Mouse (Mus musculus): ENCODE measurements at regions not wholly inside any gene's neighbourhood (a gene's known extent, or its start where the extent isn't known, plus 50 kb on each side); places are given as distances from the start of the nearest gene placed in this dataset.

DNA sequence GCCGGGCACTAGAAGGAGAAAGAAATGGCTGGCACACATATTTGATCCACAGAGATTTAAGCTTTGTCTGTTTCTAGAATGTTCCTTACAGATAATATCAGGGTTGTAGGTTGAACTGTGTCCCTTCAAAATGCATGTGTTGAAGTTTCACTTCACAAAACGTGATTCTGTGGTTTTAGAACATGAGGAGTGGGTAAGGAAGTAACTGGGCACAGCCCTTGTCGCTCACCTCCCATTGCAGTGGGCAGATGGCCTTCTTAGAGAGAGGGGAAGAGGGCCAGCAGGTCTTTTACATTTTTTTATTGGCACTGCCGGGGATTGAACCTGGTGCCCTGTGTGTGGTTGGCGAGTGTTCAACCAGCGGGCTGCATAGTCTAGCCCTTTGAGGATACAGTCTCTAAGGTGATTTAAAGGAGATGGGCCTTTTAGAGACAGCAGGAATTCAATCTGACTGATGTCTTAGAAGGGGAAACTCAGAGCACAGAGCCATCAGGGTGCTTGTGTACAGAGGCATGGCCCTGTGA is 64.0 kb upstream of the Gjb5 start:
- TF ChIP-seq TCF12 (IDR thresholded peaks at IDR 0.05; ENCODE audit: insufficient read depth, poor library complexity, severe bottlenecking) (no peak), E2F4 (IDR thresholded peaks at IDR 0.05; ENCODE audit: insufficient read depth) (no peak), CEBPB (IDR thresholded peaks at IDR 0.05; ENCODE audit: insufficient read depth, poor library complexity, severe bottlenecking) (no peak), SRF (IDR thresholded peaks at IDR 0.05; ENCODE audit: control insufficient read depth, insufficient read length, low read depth) (no peak), MAX (IDR thresholded peaks at IDR 0.05; ENCODE audit: low read depth) (no peak), MYOG (IDR thresholded peaks at IDR 0.05; ENCODE audit: control insufficient read depth in 1 of 3, insufficient read depth in 1 of 3, insufficient read length in 2 of 3, low read depth in 2 of 3) (no peak), TCF3 (IDR thresholded peaks at IDR 0.05; ENCODE audit: insufficient read length, low read depth) (no peak), POLR2AphosphoS2 (IDR thresholded peaks at IDR 0.05; ENCODE audit: insufficient read length, low read depth) (no peak)
- H3ac ChIP-seq (ENCODE audit: control insufficient read depth, insufficient read length): no peak overlapping the region
- no peaks in the 10 kb centered on the region for H3K27me3 ChIP-seq (ENCODE audit: control insufficient read depth, insufficient read depth, insufficient read length)
- no peak overlapping the region for H3K4me2 ChIP-seq (ENCODE audit: low read depth)
- no peak overlapping the region for H3K4me3 ChIP-seq
- H3K79me2 ChIP-seq (ENCODE audit: control insufficient read depth, insufficient read depth): no peaks in the 10 kb centered on the region
- H3K36me3 ChIP-seq (ENCODE audit: control insufficient read depth, insufficient read depth): no peaks in the 10 kb centered on the region

DNA sequence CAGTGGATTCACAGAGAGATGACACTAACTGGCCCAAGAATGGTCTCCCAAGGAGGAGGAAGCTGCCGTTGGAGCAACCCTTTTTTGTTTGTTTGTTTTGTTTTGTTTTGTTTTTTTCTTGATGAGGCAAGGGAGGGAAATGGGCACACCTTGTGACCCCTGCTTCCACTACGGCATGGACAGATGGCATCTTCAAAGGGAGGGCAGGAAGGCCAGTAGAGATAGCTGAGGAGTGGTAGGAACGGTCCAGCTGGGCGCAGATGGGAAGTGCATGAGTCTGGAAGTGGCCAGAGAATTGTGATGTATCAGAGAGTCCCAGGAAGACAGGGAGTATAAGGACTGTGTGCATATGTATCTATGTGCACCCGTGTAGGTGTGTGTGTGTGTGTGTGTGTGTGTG is 63.1 kb upstream of the Gjb5 start:
- TF ChIP-seq REST (IDR thresholded peaks at IDR 0.05; ENCODE audit: insufficient read depth, insufficient read length) (no peak), USF1 (IDR thresholded peaks at IDR 0.05; ENCODE audit: low read depth) (no peak), TCF3 (IDR thresholded peaks at IDR 0.05; ENCODE audit: insufficient read length, low read depth) (no peak), CEBPB (IDR thresholded peaks at IDR 0.05; ENCODE audit: insufficient read depth, poor library complexity, severe bottlenecking) (no peak), MAX (IDR thresholded peaks at IDR 0.05; ENCODE audit: low read depth) (no peak), MYOG (IDR thresholded peaks at IDR 0.05; ENCODE audit: control insufficient read depth in 1 of 3, insufficient read depth in 1 of 3, insufficient read length in 2 of 3, low read depth in 2 of 3) (no peak), E2F4 (IDR thresholded peaks at IDR 0.05; ENCODE audit: insufficient read depth) (no peak), POLR2A (IDR thresholded peaks at IDR 0.05; ENCODE audit: insufficient read length, low read depth) (no peak), SRF (IDR thresholded peaks at IDR 0.05; ENCODE audit: control insufficient read depth, insufficient read length, low read depth) (no peak), MYOD1 (IDR thresholded peaks at IDR 0.05; ENCODE audit: control insufficient read depth in 1 of 3, insufficient read length in 2 of 3, low read depth in 2 of 3) (no peak), POLR2AphosphoS2 (IDR thresholded peaks at IDR 0.05; ENCODE audit: insufficient read length, low read depth) (no peak), TCF12 (IDR thresholded peaks at IDR 0.05; ENCODE audit: insufficient read depth, poor library complexity, severe bottlenecking) (no peak)
- Histone ChIP-seq H3K36me3 (ENCODE audit: control insufficient read depth, insufficient read depth) (no peaks in the 10 kb centered on the region), H3K27me3 (ENCODE audit: control insufficient read depth, insufficient read depth, insufficient read length) (no peaks in the 10 kb centered on the region), H3ac (ENCODE audit: control insufficient read depth, insufficient read length) (no peak overlapping the region), H3K4me2 (ENCODE audit: low read depth) (no peak overlapping the region), H3K4me3 (no peak overlapping the region), H3K79me2 (ENCODE audit: control insufficient read depth, insufficient read depth) (no peaks in the 10 kb centered on the region)

DNA sequence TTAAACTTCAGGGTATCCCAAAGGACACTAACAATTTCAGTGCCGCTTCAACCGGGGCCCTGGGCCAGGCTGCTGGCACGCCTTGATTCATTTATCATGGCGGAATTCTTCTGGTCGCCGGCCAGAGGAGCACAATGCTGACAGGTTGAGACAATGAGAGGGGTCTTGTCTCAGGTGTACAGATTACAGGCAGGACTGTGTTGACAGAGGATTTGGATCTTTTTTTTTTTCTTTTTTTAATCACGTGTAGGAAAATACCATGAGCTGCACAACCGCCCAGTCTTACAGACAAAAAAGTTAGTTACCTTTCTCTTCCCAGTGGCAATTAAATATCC is 61.8 kb upstream of the Gjb5 start:
- TF ChIP-seq REST (IDR thresholded peaks at IDR 0.05; ENCODE audit: insufficient read depth, insufficient read length): no peak
- TF ChIP-seq MYOD1 (IDR thresholded peaks at IDR 0.05; ENCODE audit: control insufficient read depth in 1 of 3, insufficient read length in 2 of 3, low read depth in 2 of 3): no peak
- no peak for TF ChIP-seq MAX (IDR thresholded peaks at IDR 0.05; ENCODE audit: low read depth)
- TF ChIP-seq SRF (IDR thresholded peaks at IDR 0.05; ENCODE audit: control insufficient read depth, insufficient read length, low read depth): no peak
- no peak for TF ChIP-seq E2F4 (IDR thresholded peaks at IDR 0.05; ENCODE audit: insufficient read depth)
- no peak for TF ChIP-seq MYOG (IDR thresholded peaks at IDR 0.05; ENCODE audit: control insufficient read depth in 1 of 3, insufficient read depth in 1 of 3, insufficient read length in 2 of 3, low read depth in 2 of 3)
- TF ChIP-seq USF1 (IDR thresholded peaks at IDR 0.05; ENCODE audit: low read depth): no peak
- TF ChIP-seq CEBPB (IDR thresholded peaks at IDR 0.05; ENCODE audit: insufficient read depth, poor library complexity, severe bottlenecking): no peak
- no peak for TF ChIP-seq TCF3 (IDR thresholded peaks at IDR 0.05; ENCODE audit: insufficient read length, low read depth)
- TF ChIP-seq POLR2A (IDR thresholded peaks at IDR 0.05; ENCODE audit: insufficient read length, low read depth): no peak
- TF ChIP-seq TCF12 (IDR thresholded peaks at IDR 0.05; ENCODE audit: insufficient read depth, poor library complexity, severe bottlenecking): no peak
- no peak for TF ChIP-seq POLR2AphosphoS2 (IDR thresholded peaks at IDR 0.05; ENCODE audit: insufficient read length, low read depth)
- Histone ChIP-seq H3K36me3 (ENCODE audit: control insufficient read depth, insufficient read depth) (no peaks in the 10 kb centered on the region), H3ac (ENCODE audit: control insufficient read depth, insufficient read length) (no peak overlapping the region), H3K4me3 (no peak overlapping the region), H3K27me3 (ENCODE audit: control insufficient read depth, insufficient read depth, insufficient read length) (peaks cover 4% of the 10 kb centered on the region), H3K4me2 (ENCODE audit: low read depth) (no peak overlapping the region), H3K79me2 (ENCODE audit: control insufficient read depth, insufficient read depth) (no peaks in the 10 kb centered on the region)

DNA sequence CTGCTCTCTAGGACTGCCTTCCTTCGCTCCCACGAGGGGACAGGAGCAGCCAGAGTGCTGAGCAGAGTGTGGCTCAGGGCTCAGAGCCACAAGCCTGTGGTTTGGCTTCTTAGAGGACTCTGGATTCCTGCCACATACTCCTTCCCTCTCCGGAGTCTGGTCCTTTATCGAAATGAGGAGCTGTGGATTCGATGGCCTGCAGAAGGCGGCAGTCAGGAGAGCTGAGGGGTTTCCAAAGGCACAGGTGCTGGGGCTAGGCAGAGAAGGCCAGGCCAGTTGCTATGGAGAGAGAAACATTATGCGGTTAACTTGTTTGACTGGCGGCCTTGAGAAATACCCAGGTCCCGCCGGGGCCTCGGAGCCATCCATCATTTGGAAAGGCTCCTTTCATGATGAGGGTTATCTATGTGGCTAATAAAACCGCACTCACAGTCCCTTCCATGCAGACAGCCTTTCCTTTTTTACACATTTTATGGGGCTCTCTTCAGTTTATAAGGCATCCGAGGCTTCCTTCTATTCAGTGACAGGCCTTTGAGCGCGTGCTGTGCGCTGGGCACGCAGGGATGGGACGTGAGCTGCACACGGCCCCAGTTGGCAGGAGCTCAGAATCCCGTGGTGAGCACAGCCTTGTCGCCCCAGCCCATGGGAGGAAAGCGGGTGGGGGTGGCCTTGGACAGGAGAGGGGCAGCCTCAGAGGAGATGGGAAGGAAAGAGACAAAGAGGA is 61.2 kb upstream of the Gjb5 start:
- no peak overlapping the region for H3ac ChIP-seq (ENCODE audit: control insufficient read depth, insufficient read length)
- no peak overlapping the region for H3K4me3 ChIP-seq
- no peaks in the 10 kb centered on the region for H3K79me2 ChIP-seq (ENCODE audit: control insufficient read depth, insufficient read depth)
- TF ChIP-seq SRF (IDR thresholded peaks at IDR 0.05; ENCODE audit: control insufficient read depth, insufficient read length, low read depth): no peak
- no peak for TF ChIP-seq CEBPB (IDR thresholded peaks at IDR 0.05; ENCODE audit: insufficient read depth, poor library complexity, severe bottlenecking)
- TF ChIP-seq E2F4 (IDR thresholded peaks at IDR 0.05; ENCODE audit: insufficient read depth): no peak
- TF ChIP-seq MYOG (IDR thresholded peaks at IDR 0.05; ENCODE audit: control insufficient read depth in 1 of 3, insufficient read depth in 1 of 3, insufficient read length in 2 of 3, low read depth in 2 of 3): no peak
- no peak for TF ChIP-seq POLR2A (IDR thresholded peaks at IDR 0.05; ENCODE audit: insufficient read length, low read depth)
- no peak for TF ChIP-seq TCF12 (IDR thresholded peaks at IDR 0.05; ENCODE audit: insufficient read depth, poor library complexity, severe bottlenecking)
- TF ChIP-seq MYOD1 (IDR thresholded peaks at IDR 0.05; ENCODE audit: control insufficient read depth in 1 of 3, insufficient read length in 2 of 3, low read depth in 2 of 3): no peak
- TF ChIP-seq REST (IDR thresholded peaks at IDR 0.05; ENCODE audit: insufficient read depth, insufficient read length): no peak
- TF ChIP-seq POLR2AphosphoS2 (IDR thresholded peaks at IDR 0.05; ENCODE audit: insufficient read length, low read depth): no peak
- no peak for TF ChIP-seq MAX (IDR thresholded peaks at IDR 0.05; ENCODE audit: low read depth)
- TF ChIP-seq TCF3 (IDR thresholded peaks at IDR 0.05; ENCODE audit: insufficient read length, low read depth): no peak
- no peak for TF ChIP-seq USF1 (IDR thresholded peaks at IDR 0.05; ENCODE audit: low read depth)
- H3K27me3 ChIP-seq (ENCODE audit: control insufficient read depth, insufficient read depth, insufficient read length): peaks cover 5% of the 10 kb centered on the region
- no peaks in the 10 kb centered on the region for H3K36me3 ChIP-seq (ENCODE audit: control insufficient read depth, insufficient read depth)
- no peak overlapping the region for H3K4me2 ChIP-seq (ENCODE audit: low read depth)

Measured in myocyte (in vitro differentiated cells).